Mouse (Mus musculus) CH12.LX (cell line): ENCODE results near the gene Slc7a14. TPM values are rescaled to one million over a fixed set of nuclear protein-coding genes. Genes with fewer than 3 reads are reported as not detected.

Experiments used
- DNase-seq: peaks from one replicate; pipeline ENCODE4 v3.0.0-alpha.2; 2013; ENCODE audit errors: extremely low read depth
- H3K27ac ChIP-seq: 2 replicates; pipeline ENCODE4 v1.5.1; 2012; ENCODE audit warnings: low read depth, mild to moderate bottlenecking, control low read depth, moderate library complexity; ENCODE audit not compliant: insufficient read depth
- H3K27me3 ChIP-seq: replicated peaks from 2 replicates; pipeline ENCODE3; 2012; ENCODE audit warnings: inconsistent platforms
- H3K36me3 ChIP-seq, 2 experiments: replicated peaks in 1 of 2; 2 replicates each; pipeline versions ENCODE3 to v1.6.1; 2012; ENCODE audit warnings: inconsistent platforms in 1 of 2, low read length in 1 of 2, mild to moderate bottlenecking in 1 of 2, mixed read lengths in 1 of 2, moderate library complexity in 1 of 2; ENCODE audit not compliant: control insufficient read depth in 1 of 2, insufficient read depth in 1 of 2
- H3K4me1 ChIP-seq, 2 experiments: 2 replicates each; pipeline ENCODE4 v1.6.1; 2012; ENCODE audit warnings: inconsistent platforms in 1 of 2, moderate library complexity in 1 of 2; ENCODE audit not compliant: insufficient read depth in 2 of 2, control insufficient read depth in 1 of 2
- H3K4me2 ChIP-seq: 2 replicates; pipeline ENCODE4 v1.6.1; 2012; ENCODE audit warnings: low read depth, mild to moderate bottlenecking, control low read depth; ENCODE audit not compliant: poor library complexity, insufficient read depth, severe bottlenecking
- H3K4me3 ChIP-seq, 3 experiments: fragments of 150-350 bp in 1 of 3; sonication (generic) in 1 of 3; replicated peaks in 1 of 3; 2 replicates each; pipeline versions ENCODE3 to v1.5.1; 2011 to 2012; ENCODE audit warnings: low read depth in 2 of 3, low read length in 2 of 3, mild to moderate bottlenecking in 2 of 3, moderate library complexity in 2 of 3, control low read depth in 1 of 3, improper control_type of control experiment in 1 of 3, inconsistent platforms in 1 of 3, mixed read lengths in 1 of 3; ENCODE audit not compliant: poor library complexity in 1 of 3
- H3K79me2 ChIP-seq: replicated peaks from 2 replicates; pipeline ENCODE4 v1.6.1; 2012; ENCODE audit warnings: mild to moderate bottlenecking, moderate library complexity; ENCODE audit not compliant: control insufficient read depth, poor library complexity, insufficient read depth, severe bottlenecking; ENCODE audit errors: extremely low read depth
- H3K9ac ChIP-seq: 2 replicates; pipeline ENCODE4 v1.6.1; 2012; ENCODE audit warnings: low read depth, mild to moderate bottlenecking, control low read depth, moderate library complexity; ENCODE audit not compliant: insufficient read depth
- H3K9me3 ChIP-seq: replicated peaks from 2 replicates; pipeline ENCODE3; 2012; ENCODE audit warnings: low read length, inconsistent platforms, mixed read lengths
- BHLHE40 ChIP-seq: IDR thresholded peaks from 2 replicates; pipeline ENCODE4 v1.6.1; 2011; ENCODE audit warnings: mild to moderate bottlenecking, low read depth, low read length, improper control_type of control experiment
- CHD1 ChIP-seq: IDR thresholded peaks from 2 replicates; pipeline ENCODE4 v1.6.1; 2012; ENCODE audit warnings: low read depth, low read length, improper control_type of control experiment, inconsistent platforms
- CHD2 ChIP-seq: IDR thresholded peaks from 2 replicates; pipeline ENCODE4 v1.6.1; 2011; ENCODE audit warnings: low read length, improper control_type of control experiment
- CTCF ChIP-seq, 2 experiments: IDR thresholded peaks in 1 of 2; conservative IDR thresholded peaks in 1 of 2; 2 replicates each; pipeline ENCODE4 v1.5.1; 2011 to 2012; ENCODE audit warnings: low read depth in 2 of 2, low read length in 2 of 2, improper control_type of control experiment in 1 of 2, inconsistent platforms in 1 of 2, mild to moderate bottlenecking in 1 of 2, moderate library complexity in 1 of 2
- E2F4 ChIP-seq: IDR thresholded peaks from 2 replicates; pipeline ENCODE4 v1.6.1; 2011; ENCODE audit warnings: low read depth, low read length, improper control_type of control experiment; ENCODE audit not compliant: insufficient replicate concordance
- ETS1 ChIP-seq: conservative IDR thresholded peaks from 2 replicates; pipeline ENCODE4 v1.6.1; 2012; ENCODE audit warnings: low read depth, mild to moderate bottlenecking, inconsistent platforms, low read length, improper control_type of control experiment, moderate library complexity
- GABPA ChIP-seq: IDR thresholded peaks from 2 replicates; pipeline ENCODE4 v1.6.1; 2012; ENCODE audit warnings: low read depth, low read length, improper control_type of control experiment, inconsistent platforms; ENCODE audit not compliant: insufficient replicate concordance
- JUND ChIP-seq: conservative IDR thresholded peaks from 2 replicates; pipeline ENCODE4 v1.6.1; 2011; ENCODE audit warnings: low read depth, low read length, improper control_type of control experiment
- KAT2A ChIP-seq: IDR thresholded peaks from 2 replicates; pipeline ENCODE4 v1.6.1; 2012; ENCODE audit warnings: low read length, improper control_type of control experiment, inconsistent platforms; ENCODE audit not compliant: insufficient replicate concordance
- MAFK ChIP-seq: IDR thresholded peaks from 2 replicates; pipeline ENCODE4 v1.6.1; 2011; ENCODE audit warnings: low read length, improper control_type of control experiment; ENCODE audit not compliant: insufficient replicate concordance
- MAZ ChIP-seq: IDR thresholded peaks from 2 replicates; pipeline ENCODE4 v1.6.1; 2012; ENCODE audit warnings: low read depth, mild to moderate bottlenecking, inconsistent platforms, low read length, improper control_type of control experiment, moderate library complexity
- MEF2A ChIP-seq: IDR thresholded peaks from 2 replicates; pipeline ENCODE4 v1.6.1; 2014; ENCODE audit warnings: low read depth, mild to moderate bottlenecking, inconsistent platforms, low read length, improper control_type of control experiment, borderline replicate concordance
- NELFE ChIP-seq: IDR thresholded peaks from 2 replicates; pipeline ENCODE4 v1.6.1; 2011; ENCODE audit warnings: low read depth, low read length, improper control_type of control experiment
- PAX5 ChIP-seq: IDR thresholded peaks from 2 replicates; pipeline ENCODE4 v1.6.1; 2012; ENCODE audit warnings: low read length, inconsistent platforms, mixed read lengths
- POLR2A ChIP-seq: IDR thresholded peaks from 2 replicates; pipeline ENCODE4 v1.6.1; 2011; ENCODE audit warnings: low read depth, mild to moderate bottlenecking, improper control_type of control experiment, low read length
- RAD21 ChIP-seq: IDR thresholded peaks from 2 replicates; pipeline ENCODE4 v1.6.1; 2011; ENCODE audit warnings: low read depth, mild to moderate bottlenecking, low read length, improper control_type of control experiment, moderate library complexity
- RCOR1 ChIP-seq: conservative IDR thresholded peaks from 2 replicates; pipeline ENCODE4 v1.6.1; 2012; ENCODE audit warnings: low read depth, mild to moderate bottlenecking, inconsistent platforms, low read length, improper control_type of control experiment
- TCF12 ChIP-seq: IDR thresholded peaks from 2 replicates; pipeline ENCODE4 v1.6.1; 2014; ENCODE audit warnings: low read depth, mild to moderate bottlenecking, inconsistent platforms, low read length, improper control_type of control experiment
- UBTF ChIP-seq: IDR thresholded peaks from 2 replicates; pipeline ENCODE4 v1.6.1; 2012; ENCODE audit warnings: low read depth, mild to moderate bottlenecking, inconsistent platforms, low read length, improper control_type of control experiment, moderate library complexity
- USF2 ChIP-seq: conservative IDR thresholded peaks from 2 replicates; pipeline ENCODE4 v1.6.1; 2011; ENCODE audit warnings: low read depth, low read length, improper control_type of control experiment
- ZMIZ1 ChIP-seq: IDR thresholded peaks from 2 replicates; pipeline ENCODE4 v1.6.1; 2012; ENCODE audit warnings: low read depth, mild to moderate bottlenecking, inconsistent platforms, low read length, improper control_type of control experiment
- dilution Hi-C: fragments of 300-500 bp; cut with MboI; formaldehyde crosslinking; loops from 2 replicates; pipeline ENCODE4 v1.14.3; 2020; ENCODE audit warnings: low sequenced_read_pairs; ENCODE audit not compliant: extremely low pct_unique_long_range_greater_than_20kb, extremely low pct_ligation_motif_present
- in situ Hi-C: fragments of 300-500 bp; cut with MboI; formaldehyde crosslinking; loops from 3 replicates; pipeline ENCODE4 v1.14.3; 2019; ENCODE audit warnings: low sequenced_read_pairs, low pct_ligation_motif_present, low pct_unique_long_range_greater_than_20kb, mixed read lengths
- polyA plus RNA-seq: library from polyadenylated mRNA; unstranded; fragments of >175 nt; gene quantifications from 2 replicates; pipeline ENCODE4 v1.2.1, GENCODE M21; 2012; ENCODE audit warnings: low read depth; ENCODE audit not compliant: insufficient read length
- total RNA-seq, 2 experiments: library from RNA; depleted of rRNA; stranded (reverse); fragments of 300-350 nt in 1 of 2; fragments of >200 nt in 1 of 2; gene quantifications; 2 replicates each; pipeline ENCODE4 v1.2.3; 2012 to 2014

The Slc7a14 gene
- total and polyA plus RNA-seq, 3 experiments, result not detected

GRCm38 (mm10) chr3:31212205-31213038 is 97.8 kb downstream of the Slc7a14 start:
- H3K36me3 ChIP-seq, result no peaks in the 10 kb centered on the region
- dilution Hi-C loops (no loop called here), in situ Hi-C loops (no loop called here)
- TF ChIP-seq GABPA (no peak), CHD2 (no peak), UBTF (no peak), CTCF (conservative IDR thresholded peaks at IDR 0.05 in 1 of 2, IDR thresholded peaks at IDR 0.05 in 1 of 2; ENCODE audit: low read depth in 2 of 2, low read length in 2 of 2) (no peak), TCF12 (no peak), MAFK (no peak), KAT2A (no peak), PAX5 (no peak), ZMIZ1 (no peak), POLR2A (no peak), BHLHE40 (no peak), ETS1 (no peak)
- no peak overlapping the region for H3K4me3 ChIP-seq
- H3K4me2 ChIP-seq, result no peak overlapping the region
- no peak for DNase-seq
- no peaks in the 10 kb centered on the region for H3K79me2 ChIP-seq
- H3K9me3 ChIP-seq, result no peaks in the 10 kb centered on the region
- no peak overlapping the region for H3K27ac ChIP-seq
- H3K4me1 ChIP-seq, result peaks cover 0 to 15% of the 10 kb centered on the region in 2 experiments; a peak in 2 of 4 replicates
- H3K9ac ChIP-seq, result no peak overlapping the region
- no peaks in the 10 kb centered on the region for H3K27me3 ChIP-seq

- no peak overlapping the region for H3K4me2 ChIP-seq
Observed at GRCm38 (mm10) chr3:31209001-31209400, 101.2 kb downstream of the Slc7a14 start.

More at GRCm38 (mm10) chr3:31209001-31209400, 101.2 kb downstream of the Slc7a14 start:
- in situ Hi-C loops, result no loop called here
- no peaks in the 10 kb centered on the region for H3K79me2 ChIP-seq
- no peak overlapping the region for H3K9ac ChIP-seq
- H3K4me3 ChIP-seq, result no peak overlapping the region
- no peaks in the 10 kb centered on the region for H3K36me3 ChIP-seq
- H3K4me1 ChIP-seq, result no peaks in the 10 kb centered on the region
- H3K27ac ChIP-seq, result no peak overlapping the region
- TF ChIP-seq POLR2A, result no peak
- no peak for TF ChIP-seq CHD1
- no peak for TF ChIP-seq CHD2
- TF ChIP-seq TCF12, result no peak
- TF ChIP-seq RAD21, result no peak
- TF ChIP-seq USF2, result no peak
- TF ChIP-seq JUND, result no peak
- no peak for TF ChIP-seq MEF2A
- TF ChIP-seq RCOR1, result no peak
- no peak for TF ChIP-seq NELFE
- no peak for TF ChIP-seq E2F4
- no peak for TF ChIP-seq MAZ
- TF ChIP-seq, all 38 proteins: peak for 0
- dilution Hi-C loops, result no loop called here
- Histone ChIP-seq H3K9me3 (no peaks in the 10 kb centered on the region), H3K27me3 (no peaks in the 10 kb centered on the region)
- no peak for DNase-seq
